Comparison of ENCODE assay signal across 8 mouse cellular contexts in the genomic region with DNA sequence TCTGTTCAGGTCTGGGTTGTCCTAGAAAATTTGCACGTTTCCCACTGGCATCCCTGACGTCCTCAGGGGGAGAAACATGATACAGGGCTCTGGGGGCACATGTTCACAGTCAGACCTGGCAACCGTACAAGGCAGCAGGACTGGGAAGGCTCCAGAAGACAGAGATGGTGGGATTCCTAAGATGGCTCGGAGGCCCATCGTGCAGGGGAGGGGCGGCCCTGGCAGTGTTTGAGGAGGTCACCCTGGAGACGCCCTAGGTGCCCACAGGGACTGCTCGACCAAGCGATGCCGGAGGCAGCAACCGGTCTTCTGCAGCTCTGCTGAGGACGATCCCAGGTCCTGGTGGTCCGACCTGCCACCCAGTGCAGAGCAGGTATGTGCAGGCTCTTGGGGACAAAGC. TPM values are rescaled to one million over a fixed set of nuclear protein-coding genes. Genes with fewer than 3 reads are reported as not detected.
DNase-seq lines count a peak whose midpoint lies in the region; ATAC-seq lines count a peak whose summit lies in the region.
"Had no signal": no experiment of that assay in that cellular context is flagged by ENCODE, and none has a peak within 500 bp of the region (broad histone marks: within the 10 kb centered on the region; RNA-seq: fewer than 3 reads in every experiment).

Tctex1d1 (plus strand) TSS at position 167 of the 400 bp plus-strand sequence.

- no peak within 1 kb of the TSS for H3K9ac ChIP-seq in embryonic facial prominence, embryonic 15.5 days
- no peak within 1 kb of the TSS for H3K9ac ChIP-seq in intestine, embryonic 15.5 days
- H3K9ac ChIP-seq in midbrain, embryonic 13.5 days (replicated peaks): peak within 1 kb of the TSS; percentile 11; the same call in 1 of the 2 replicates

- H3K27me3 ChIP-seq in embryonic facial prominence, embryonic 15.5 days: no peaks in the 10 kb centered on the region; the same call in 1 of the 2 replicates
- H3K27me3 ChIP-seq in intestine, embryonic 15.5 days (replicated peaks): no peaks in the 10 kb centered on the region
- peaks cover 23% of the 10 kb centered on the region for H3K27me3 ChIP-seq in midbrain, embryonic 13.5 days

- H3K4me3 ChIP-seq in embryonic facial prominence, embryonic 15.5 days (replicated peaks): peak within 1 kb of the TSS; percentile 28
- H3K4me3 ChIP-seq in intestine, embryonic 15.5 days (replicated peaks): peak within 1 kb of the TSS; percentile 16
- H3K4me3 ChIP-seq in midbrain, embryonic 13.5 days (replicated peaks): peak within 1 kb of the TSS; percentile 25

- H3K9me3 ChIP-seq in embryonic facial prominence, embryonic 15.5 days (replicated peaks): no peaks in the 10 kb centered on the region
- H3K9me3 ChIP-seq in intestine, embryonic 15.5 days: no peaks in the 10 kb centered on the region
- no peaks in the 10 kb centered on the region for H3K9me3 ChIP-seq in midbrain, embryonic 13.5 days

- peak; percentile 19; the same call in 1 of the 2 replicates for ATAC-seq in embryonic facial prominence, embryonic 15.5 days (ENCODE audit: insufficient number of reproducible peaks, low FRiP score, low TSS enrichment, low read depth)
- peak; percentile 39; the same call in 1 of the 2 replicates for ATAC-seq in intestine, embryonic 15.5 days
- ATAC-seq in midbrain, embryonic 13.5 days: peak; percentile 82

- peaks cover 14% of the 10 kb centered on the region for H3K4me1 ChIP-seq in embryonic facial prominence, embryonic 15.5 days
- peaks cover 4% of the 10 kb centered on the region; the same call in 1 of the 2 replicates for H3K4me1 ChIP-seq in intestine, embryonic 15.5 days (replicated peaks)
- peaks cover 24% of the 10 kb centered on the region for H3K4me1 ChIP-seq in midbrain, embryonic 13.5 days (replicated peaks)

- DNase-seq in left cerebral cortex, postnatal 10 days (ENCODE audit: extremely low spot score in 1 of 2, low spot score in 2 of 2): peak; percentile 14 to 61
- DNase-seq in left cerebral cortex, adult 11 months (ENCODE audit: low spot score): no peak
- DNase-seq in cerebellum, adult 9-11 months: peak; percentile 10
- DNase-seq in spleen, adult 12 weeks (ENCODE audit: low spot score): no peak

- no peaks in the 10 kb centered on the region for H3K36me3 ChIP-seq in embryonic facial prominence, embryonic 15.5 days
- no peaks in the 10 kb centered on the region for H3K36me3 ChIP-seq in intestine, embryonic 15.5 days
- H3K36me3 ChIP-seq in midbrain, embryonic 13.5 days: no peaks in the 10 kb centered on the region

- peak within 1 kb of the TSS; percentile 58 for H3K4me2 ChIP-seq in embryonic facial prominence, embryonic 15.5 days (replicated peaks)
- peak within 1 kb of the TSS; percentile 64 for H3K4me2 ChIP-seq in intestine, embryonic 15.5 days (replicated peaks)
- H3K4me2 ChIP-seq in midbrain, embryonic 13.5 days (replicated peaks): peak within 1 kb of the TSS; percentile 55

- 2% methylated on average over 13 of the region's 13 CpGs for WGBS in embryonic facial prominence, embryonic 15.5 days
- WGBS in intestine, embryonic 15.5 days: 2% methylated on average over 13 of the region's 13 CpGs
- 4% methylated on average over 13 of the region's 13 CpGs for WGBS in midbrain, embryonic 13.5 days

- H3K27ac ChIP-seq in embryonic facial prominence, embryonic 15.5 days (replicated peaks): no peak within 1 kb of the TSS
- H3K27ac ChIP-seq in intestine, embryonic 15.5 days: no peak within 1 kb of the TSS
- no peak within 1 kb of the TSS for H3K27ac ChIP-seq in midbrain, embryonic 13.5 days

- intact Hi-C loops in left cerebral cortex, postnatal 10 days (cut with DNase I): no loop called here

RNA-seq across cellular contexts. Expression of gene Tctex1d1, which starts in this region (rescaled TPM):
- 1 to 10 TPM in 1 of 2 experiments, under 1 TPM in 1; 0.93 to 1.3 TPM for total RNA-seq in left cerebral cortex, postnatal 10 days (2021)
- polyA plus RNA-seq in embryonic facial prominence, embryonic 15.5 days (2015; fragmentation: Nextera tagmentation; extraction: Ambion mirVana): 0.83 and 1.8 TPM in 2 replicates
- polyA plus RNA-seq in intestine, embryonic 15.5 days (2015; fragmentation: Nextera tagmentation; extraction: Ambion mirVana): 0.51 and 0.58 TPM in 2 replicates
- 0.41 and 0.74 TPM in 2 replicates for polyA plus RNA-seq in midbrain, embryonic 13.5 days (2015; fragmentation: Nextera tagmentation; extraction: Ambion mirVana)
- polyA plus RNA-seq: large intestine, adult 2 months had no signal

Comparison
In these comparisons a context has a peak if more than half of its experiments do, and no peak if none do; other contexts are left out.
1. DNase-seq: peak in left cerebral cortex, postnatal 10 days (2 of 2) and cerebellum, adult 9-11 months (single experiment); none in left cerebral cortex, adult 11 months (single experiment) and spleen, adult 12 weeks (single experiment).
2. Peak in ATAC-seq, H3K4me3 ChIP-seq and H3K4me2 ChIP-seq in intestine, embryonic 15.5 days; RNA of the gene not detected or under 1 TPM.
3. Peak in ATAC-seq, H3K4me3 ChIP-seq, H3K9ac ChIP-seq and H3K4me2 ChIP-seq in midbrain, embryonic 13.5 days; RNA of the gene not detected or under 1 TPM.
4. ATAC-seq: peak in every context shown above with its lines; median percentile 82 in midbrain, embryonic 13.5 days; 39 in intestine, embryonic 15.5 days; 19 in embryonic facial prominence, embryonic 15.5 days.
5. Peak in every context shown above with its lines, with median percentiles within 50 percentile points of each other: H3K4me2 ChIP-seq and H3K4me3 ChIP-seq.